Mouse (Mus musculus) embryonic fibroblast, embryonic 13.5 days (primary cell): Measurements from ENCODE around the gene Selenoi.

Experiments used
- CTCF ChIP-seq: IDR thresholded peaks from 2 replicates; pipeline ENCODE4 v1.5.1; 2011; ENCODE audit warnings: mild to moderate bottlenecking, control low read depth, low read length, moderate library complexity, borderline replicate concordance; ENCODE audit not compliant: insufficient read depth
- POLR2A ChIP-seq: IDR thresholded peaks from 2 replicates; pipeline ENCODE4 v1.6.1; 2011; ENCODE audit warnings: low read depth, mild to moderate bottlenecking, control low read depth, low read length, moderate library complexity

DNA sequence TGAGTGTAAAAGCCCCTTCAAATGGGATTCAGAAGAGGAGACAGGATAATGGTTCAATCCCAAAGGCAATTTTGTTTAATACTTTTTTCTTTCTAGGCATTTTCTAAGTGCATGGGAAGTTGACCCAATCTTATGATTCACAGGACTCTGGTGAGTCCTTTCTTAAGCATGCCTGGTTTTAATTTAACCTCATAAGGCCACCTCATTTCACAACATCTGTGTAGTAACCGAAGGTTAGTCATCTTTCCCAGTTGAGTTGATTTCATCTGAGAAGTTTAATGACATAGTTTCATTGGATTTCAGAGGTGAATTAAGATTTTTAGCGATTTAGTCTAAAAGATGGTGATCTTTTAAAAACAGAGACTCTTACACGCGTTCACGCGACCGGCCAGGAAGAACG, 9.7 kb upstream of the Selenoi start:
- no peak for TF ChIP-seq CTCF
- no peak for TF ChIP-seq POLR2A
